Mouse (Mus musculus): ENCODE measurements around the gene Optc. TPM values are rescaled to one million over a fixed set of nuclear protein-coding genes. Genes with fewer than 3 reads are reported as not detected.

The Optc gene
- polyA plus RNA-seq, 1 experiment from 2014 or later: 2.6 TPM

DNA sequence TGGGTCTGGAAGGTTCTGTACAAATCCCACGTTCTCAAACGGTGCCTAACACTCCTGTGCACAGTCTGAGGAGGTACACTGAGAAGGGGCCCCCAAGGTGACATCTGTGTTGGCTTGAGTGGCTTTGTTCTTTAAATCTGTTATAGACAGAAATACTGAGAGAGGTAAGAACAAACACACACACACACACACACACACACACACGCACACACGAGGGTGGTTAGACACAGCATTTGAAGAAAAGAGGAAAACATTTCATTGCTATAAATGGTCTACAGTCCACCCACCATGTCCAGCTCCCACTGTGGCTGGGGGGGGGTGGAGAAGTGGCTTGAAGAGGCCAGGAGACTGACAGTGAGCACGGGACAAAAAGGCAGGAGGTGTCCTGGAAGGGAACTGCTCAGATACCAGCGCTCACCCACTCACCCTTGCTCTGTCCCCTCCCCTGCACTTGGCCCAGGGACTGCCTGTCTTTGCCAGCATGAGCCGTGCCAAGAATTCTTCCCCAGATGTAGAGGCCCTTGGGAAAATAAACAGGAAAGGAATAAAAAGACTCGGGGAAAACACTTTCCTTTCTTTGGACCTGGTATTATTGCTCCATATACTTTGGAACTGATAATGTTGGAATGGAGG, 8.0 kb upstream of the Optc start:
- H3K9ac ChIP-seq: no peak overlapping the region
- H3K27me3 ChIP-seq: peaks cover 13% of the 10 kb centered on the region
- no peaks in the 10 kb centered on the region for H3K9me3 ChIP-seq
- H3K4me2 ChIP-seq: no peak overlapping the region
- H3K4me3 ChIP-seq (replicated peaks): no peak overlapping the region
- no peak overlapping the region for H3K27ac ChIP-seq
- WGBS: 72% methylated on average over 8 of the region's 8 CpGs
- no peak for ATAC-seq (ENCODE audit: low FRiP score)
- no peaks in the 10 kb centered on the region for H3K36me3 ChIP-seq (replicated peaks)
- H3K4me1 ChIP-seq: peaks cover 25% of the 10 kb centered on the region

DNA sequence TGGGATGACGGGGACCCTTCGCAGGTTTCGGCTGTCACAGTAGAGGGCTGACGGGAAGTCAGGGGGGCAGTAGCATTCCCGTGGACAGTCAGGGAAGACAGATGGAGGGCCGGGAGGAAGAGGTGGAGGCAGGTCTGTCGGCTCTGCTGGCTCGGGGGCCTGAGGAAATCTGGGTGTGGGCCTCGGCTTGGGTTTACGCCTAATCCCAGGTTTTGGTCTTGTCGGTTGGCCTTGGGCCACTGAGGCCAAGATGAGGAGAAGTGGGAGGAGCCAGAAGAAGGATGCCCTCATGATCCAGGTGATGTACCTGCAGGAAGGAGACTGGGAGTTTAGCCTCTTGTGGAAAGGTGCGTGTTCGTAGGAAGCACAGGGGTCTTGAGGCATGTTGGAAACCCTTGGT, 7.3 kb upstream of the Optc start:
- no peak for ATAC-seq (ENCODE audit: low FRiP score)
- Histone ChIP-seq H3K9me3 (no peaks in the 10 kb centered on the region), H3K4me2 (no peak overlapping the region), H3K9ac (no peak overlapping the region), H3K36me3 (replicated peaks) (no peaks in the 10 kb centered on the region), H3K4me1 (peaks cover 18% of the 10 kb centered on the region), H3K27me3 (peaks cover 19% of the 10 kb centered on the region), H3K4me3 (replicated peaks) (no peak overlapping the region), H3K27ac (no peak overlapping the region)
- WGBS: 89% methylated on average over 13 of the region's 13 CpGs

DNA sequence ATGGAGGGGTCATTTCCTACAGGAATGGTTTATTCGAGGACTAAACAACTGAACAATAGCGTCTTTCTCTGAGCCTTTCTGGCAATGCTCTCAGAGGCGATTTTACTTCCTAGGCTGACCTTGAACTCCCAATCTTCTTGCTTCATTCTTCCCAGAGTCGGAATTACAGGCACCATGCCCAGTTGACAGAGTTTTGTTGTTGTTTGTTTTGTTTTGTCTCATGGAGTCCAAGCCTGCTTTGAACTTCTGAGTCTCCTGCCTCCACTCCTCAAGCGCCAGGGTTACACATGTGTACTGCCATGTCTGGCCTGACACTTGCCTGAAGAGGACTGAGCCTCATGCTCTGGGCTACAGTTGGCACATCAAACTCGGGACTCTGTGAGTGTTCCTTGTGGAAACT, 5.2 kb upstream of the Optc start:
- H3K27ac ChIP-seq: no peak overlapping the region
- H3K4me2 ChIP-seq: no peak overlapping the region
- H3K4me3 ChIP-seq (replicated peaks): no peak overlapping the region
- no peak overlapping the region for H3K9ac ChIP-seq
- no peaks in the 10 kb centered on the region for H3K36me3 ChIP-seq (replicated peaks)
- ATAC-seq (ENCODE audit: low FRiP score): no peak
- H3K9me3 ChIP-seq: no peaks in the 10 kb centered on the region
- 78% methylated on average over 6 of the region's 6 CpGs for WGBS
- H3K27me3 ChIP-seq: peaks cover 17% of the 10 kb centered on the region
- peaks cover 20% of the 10 kb centered on the region for H3K4me1 ChIP-seq

DNA sequence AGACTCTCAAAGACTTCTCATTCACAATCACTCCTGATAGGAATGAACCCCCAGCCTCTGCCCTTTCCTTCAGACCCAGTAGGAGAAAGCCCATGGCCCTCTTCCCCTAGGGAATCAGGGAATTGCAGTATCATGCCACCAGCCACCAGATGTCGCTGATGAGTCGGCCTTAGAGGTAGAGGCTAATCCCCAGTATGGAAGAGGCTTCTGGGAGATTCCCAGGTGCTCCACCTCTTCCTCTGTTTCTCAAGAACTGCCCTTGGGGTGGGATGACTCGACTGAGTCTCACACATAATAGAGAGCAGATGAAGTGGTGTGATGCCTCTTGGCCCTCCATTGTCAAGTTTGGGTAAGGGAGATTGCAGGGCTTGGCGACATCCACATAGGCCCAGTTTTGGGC, 3.7 kb upstream of the Optc start:
- no peak for ATAC-seq (ENCODE audit: low FRiP score)
- H3K4me1 ChIP-seq: peaks cover 29% of the 10 kb centered on the region
- no peak overlapping the region for H3K9ac ChIP-seq
- H3K4me2 ChIP-seq: no peak overlapping the region
- 22% methylated on average over 4 of the region's 4 CpGs for WGBS
- no peak overlapping the region for H3K4me3 ChIP-seq (replicated peaks)
- peaks cover 19% of the 10 kb centered on the region for H3K27me3 ChIP-seq
- H3K27ac ChIP-seq: no peak overlapping the region
- H3K36me3 ChIP-seq (replicated peaks): no peaks in the 10 kb centered on the region
- H3K9me3 ChIP-seq: no peaks in the 10 kb centered on the region

DNA sequence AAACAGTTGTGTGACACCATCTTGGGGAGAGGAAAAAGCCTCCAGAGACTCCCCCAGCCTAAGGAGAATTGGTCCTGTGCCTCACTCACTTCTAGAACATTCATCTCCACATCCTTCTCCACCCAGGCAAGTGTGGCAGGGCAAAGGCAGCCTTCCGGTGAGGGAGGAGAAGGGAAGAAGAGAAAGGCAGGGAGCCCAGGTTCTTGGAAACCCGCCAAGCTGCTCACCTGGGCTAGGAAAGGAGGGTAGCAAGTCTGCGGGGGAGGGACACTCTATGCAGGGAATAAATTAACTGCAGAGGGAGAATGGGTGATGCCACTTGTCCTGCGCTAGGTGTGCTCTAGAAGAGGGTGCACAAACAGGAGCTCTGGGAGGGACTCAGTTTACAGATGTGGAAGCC, 3.2 kb upstream of the Optc start:
- Histone ChIP-seq H3K4me3 (replicated peaks) (no peak overlapping the region), H3K4me1 (peaks cover 33% of the 10 kb centered on the region), H3K4me2 (no peak overlapping the region), H3K9ac (no peak overlapping the region), H3K9me3 (no peaks in the 10 kb centered on the region), H3K36me3 (replicated peaks) (no peaks in the 10 kb centered on the region), H3K27me3 (peaks cover 23% of the 10 kb centered on the region), H3K27ac (no peak overlapping the region)
- ATAC-seq (ENCODE audit: low FRiP score): no peak
- WGBS: 57% methylated on average over 4 of the region's 4 CpGs

DNA sequence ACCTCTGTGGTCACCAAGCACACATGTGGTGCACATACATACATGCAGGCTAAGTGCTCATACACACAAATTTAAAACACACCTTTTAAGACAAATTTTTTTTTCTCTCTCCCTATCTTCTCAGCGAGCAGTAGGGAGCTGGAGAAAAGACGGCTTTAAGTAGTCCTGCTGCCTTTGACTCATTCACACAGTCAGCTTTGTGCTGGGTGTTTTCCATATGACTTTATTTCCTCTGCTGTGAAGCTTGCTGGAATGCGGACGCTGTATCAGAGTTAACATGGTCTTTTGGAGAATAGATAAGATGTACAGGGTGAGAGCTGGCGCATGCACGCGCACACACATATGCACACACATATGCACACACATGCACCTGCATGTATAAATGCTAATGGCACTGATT, 2.3 kb upstream of the Optc start:
- WGBS: 90% methylated on average over 7 of the region's 7 CpGs
- ATAC-seq (ENCODE audit: low FRiP score): no peak
- H3K4me2 ChIP-seq: no peak overlapping the region
- no peaks in the 10 kb centered on the region for H3K36me3 ChIP-seq (replicated peaks)
- no peak overlapping the region for H3K4me3 ChIP-seq (replicated peaks)
- H3K9ac ChIP-seq: no peak overlapping the region
- H3K9me3 ChIP-seq: no peaks in the 10 kb centered on the region
- H3K27ac ChIP-seq: no peak overlapping the region
- peaks cover 25% of the 10 kb centered on the region for H3K27me3 ChIP-seq
- peaks cover 33% of the 10 kb centered on the region for H3K4me1 ChIP-seq

DNA sequence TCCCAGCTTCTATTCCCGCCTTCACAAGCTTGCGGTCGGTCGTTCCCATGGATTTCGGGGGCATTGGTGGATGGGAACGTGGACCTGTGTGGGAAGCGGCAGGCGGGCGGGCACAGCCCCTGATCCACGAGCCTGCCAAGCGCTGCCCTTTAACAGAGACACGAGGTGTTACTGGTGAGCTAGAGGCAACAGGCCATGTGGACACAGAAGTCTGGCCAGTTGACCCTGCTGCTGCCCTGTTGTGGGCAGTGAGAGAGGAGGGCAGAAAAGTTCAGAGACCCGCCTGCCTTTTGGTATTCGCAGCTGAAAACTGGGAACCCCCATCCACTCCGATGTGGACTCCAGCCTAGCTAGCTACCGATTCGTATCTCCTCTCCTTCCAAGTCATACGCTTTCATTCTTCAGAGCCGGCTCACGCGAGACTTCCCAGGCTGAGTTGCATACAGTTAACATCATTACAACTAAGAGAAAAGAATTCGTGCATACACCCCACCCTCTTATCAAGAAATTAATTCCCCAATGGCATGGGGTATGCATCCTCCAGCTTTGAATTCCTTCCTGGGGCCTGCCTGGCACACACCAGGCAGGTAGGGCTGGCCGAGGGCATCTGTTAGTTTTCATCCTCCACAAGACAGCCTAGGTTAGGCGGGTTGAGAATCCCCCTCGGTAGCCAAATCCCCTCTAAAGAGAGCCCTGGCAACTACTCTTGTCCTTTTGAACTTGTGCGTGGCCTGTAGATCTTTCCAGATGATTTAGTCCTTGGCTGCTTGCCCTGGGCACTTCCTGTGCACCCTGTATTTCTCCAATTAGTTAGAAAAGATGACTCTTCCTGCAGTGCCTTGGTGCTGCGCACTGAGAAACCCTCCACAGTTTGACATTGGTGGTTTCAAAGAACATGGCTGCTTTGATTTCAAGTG, 1.1 kb upstream of the Optc start:
- H3K9me3 ChIP-seq: no peaks in the 10 kb centered on the region
- 17% methylated on average over 27 of the region's 27 CpGs for WGBS
- peak overlapping the region; percentile 39 for H3K4me3 ChIP-seq (replicated peaks)
- peak overlapping the region; percentile 73 for H3K4me2 ChIP-seq
- H3K27ac ChIP-seq: peak overlapping the region; percentile 81
- H3K36me3 ChIP-seq (replicated peaks): no peaks in the 10 kb centered on the region
- H3K9ac ChIP-seq: peak overlapping the region; percentile 53
- H3K4me1 ChIP-seq: peaks cover 33% of the 10 kb centered on the region
- peaks cover 30% of the 10 kb centered on the region for H3K27me3 ChIP-seq
- ATAC-seq (ENCODE audit: low FRiP score): no peak; the same call in none of the 2 replicates

DNA sequence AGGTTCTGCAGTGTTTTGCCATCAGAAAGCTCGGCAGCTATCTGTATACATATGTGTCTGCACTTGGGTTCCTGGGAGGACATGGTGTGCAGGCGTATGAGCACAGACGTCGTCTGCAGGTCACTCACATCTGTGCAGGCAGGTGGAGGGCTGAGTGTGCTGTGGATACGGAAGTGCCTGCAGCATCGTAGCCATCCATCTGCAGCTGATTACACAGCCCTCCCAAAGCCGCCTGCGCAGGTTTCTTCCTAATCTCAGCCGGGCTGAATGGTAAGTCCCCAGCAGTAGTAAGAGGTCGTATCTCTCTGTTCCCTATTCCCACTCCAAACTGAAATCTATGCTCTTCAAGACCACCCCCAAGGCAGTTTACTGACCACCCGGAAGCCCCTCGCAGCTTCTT, 1.4 kb downstream of the Optc start:
- 36% methylated on average over 12 of the region's 12 CpGs for WGBS
- Histone ChIP-seq H3K27me3 (peaks cover 38% of the 10 kb centered on the region), H3K9me3 (no peaks in the 10 kb centered on the region), H3K27ac (no peak overlapping the region), H3K4me3 (replicated peaks) (no peak overlapping the region), H3K9ac (no peak overlapping the region), H3K4me2 (no peak overlapping the region), H3K4me1 (peaks cover 38% of the 10 kb centered on the region), H3K36me3 (replicated peaks) (no peaks in the 10 kb centered on the region)
- ATAC-seq (ENCODE audit: low FRiP score): no peak

DNA sequence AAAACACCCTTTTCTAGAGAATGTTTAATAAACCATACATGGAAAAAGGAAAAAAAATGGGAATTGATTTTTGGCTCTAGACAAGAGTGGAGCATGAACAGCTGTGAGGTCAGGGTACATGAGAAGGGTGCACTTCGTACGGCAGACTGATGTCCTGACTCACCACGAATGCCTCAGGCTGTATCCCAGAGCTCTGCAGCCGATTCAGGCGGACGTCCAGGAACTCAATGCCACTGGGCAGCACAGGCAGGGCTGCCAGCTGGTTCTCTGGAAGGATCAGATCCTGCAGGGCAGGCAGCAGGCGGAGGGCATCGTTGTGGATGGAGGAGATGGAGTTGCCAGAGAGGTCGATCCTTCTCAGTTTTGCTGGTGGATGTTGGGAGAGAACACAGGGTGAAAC, 7.0 kb downstream of the Optc start:
- ATAC-seq (ENCODE audit: low FRiP score): no peak
- Histone ChIP-seq H3K4me2 (no peak overlapping the region), H3K27me3 (peaks cover 22% of the 10 kb centered on the region; the same call in 1 of the 2 replicates), H3K4me3 (replicated peaks) (no peak overlapping the region), H3K4me1 (peaks cover 5% of the 10 kb centered on the region; the same call in 1 of the 2 replicates), H3K36me3 (replicated peaks) (no peaks in the 10 kb centered on the region), H3K27ac (no peak overlapping the region), H3K9ac (no peak overlapping the region), H3K9me3 (no peaks in the 10 kb centered on the region)
- WGBS: 82% methylated on average over 9 of the region's 9 CpGs

DNA sequence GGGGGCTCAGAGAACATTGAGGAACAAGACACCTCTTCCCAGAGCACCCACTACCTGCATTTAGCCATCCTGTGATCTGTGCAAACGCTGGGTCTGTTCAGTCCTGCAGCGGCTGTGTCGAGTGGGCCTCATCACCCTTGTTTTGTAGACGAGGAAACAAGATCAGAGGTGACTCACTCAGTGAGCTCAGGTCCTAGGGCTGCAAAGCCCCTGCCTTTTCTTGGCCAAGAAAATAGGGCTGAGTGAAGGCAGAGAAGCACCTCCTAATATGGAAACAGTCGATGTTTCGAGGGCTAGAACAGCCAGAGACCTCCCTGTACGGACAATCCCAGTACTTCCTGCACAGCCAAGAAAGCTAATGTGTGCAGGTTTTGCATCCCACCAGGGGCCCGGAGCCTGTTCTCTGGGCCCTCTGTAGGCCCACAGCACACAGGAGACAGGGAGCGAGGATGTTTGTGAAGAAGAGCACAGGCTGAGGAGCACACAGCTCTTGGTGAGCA, 8.7 kb downstream of the Optc start:
- H3K9me3 ChIP-seq: no peaks in the 10 kb centered on the region
- peaks cover 19% of the 10 kb centered on the region; the same call in 1 of the 2 replicates for H3K27me3 ChIP-seq
- H3K36me3 ChIP-seq (replicated peaks): no peaks in the 10 kb centered on the region
- no peak overlapping the region for H3K9ac ChIP-seq
- no peak overlapping the region for H3K4me3 ChIP-seq (replicated peaks)
- no peak for ATAC-seq (ENCODE audit: low FRiP score)
- WGBS: 77% methylated on average over 9 of the region's 9 CpGs
- no peak overlapping the region for H3K27ac ChIP-seq
- H3K4me1 ChIP-seq: peaks cover 5% of the 10 kb centered on the region; the same call in 1 of the 2 replicates
- no peak overlapping the region for H3K4me2 ChIP-seq

DNA sequence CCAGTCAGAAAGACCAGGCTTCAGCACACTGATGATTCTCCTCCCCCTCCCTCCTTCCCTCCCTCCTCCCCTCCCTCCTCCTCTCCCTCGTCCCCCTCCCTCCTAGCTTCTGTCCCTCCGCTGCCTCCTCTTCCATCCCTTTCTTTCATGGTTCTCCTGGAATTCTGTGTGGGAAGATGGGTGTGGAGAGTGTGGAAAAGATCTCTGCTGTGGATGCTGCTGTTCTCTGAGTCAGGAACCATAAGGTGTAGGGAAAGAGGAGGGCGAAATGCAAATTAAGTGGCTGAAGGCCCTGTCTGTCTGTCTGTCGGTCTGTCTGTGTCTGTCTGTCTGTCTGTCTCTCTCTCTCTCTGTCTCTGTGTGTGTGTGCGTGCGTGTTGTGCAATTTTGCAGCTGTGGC, 10.5 kb downstream of the Optc start:
- Histone ChIP-seq H3K27ac (no peak overlapping the region), H3K4me3 (replicated peaks) (no peak overlapping the region), H3K4me2 (no peak overlapping the region), H3K27me3 (peaks cover 15% of the 10 kb centered on the region; the same call in 1 of the 2 replicates), H3K9me3 (no peaks in the 10 kb centered on the region), H3K9ac (no peak overlapping the region), H3K36me3 (replicated peaks) (no peaks in the 10 kb centered on the region), H3K4me1 (peaks cover 10% of the 10 kb centered on the region; the same call in 1 of the 2 replicates)
- 75% methylated on average over 6 of the region's 6 CpGs for WGBS
- ATAC-seq (ENCODE audit: low FRiP score): no peak

DNA sequence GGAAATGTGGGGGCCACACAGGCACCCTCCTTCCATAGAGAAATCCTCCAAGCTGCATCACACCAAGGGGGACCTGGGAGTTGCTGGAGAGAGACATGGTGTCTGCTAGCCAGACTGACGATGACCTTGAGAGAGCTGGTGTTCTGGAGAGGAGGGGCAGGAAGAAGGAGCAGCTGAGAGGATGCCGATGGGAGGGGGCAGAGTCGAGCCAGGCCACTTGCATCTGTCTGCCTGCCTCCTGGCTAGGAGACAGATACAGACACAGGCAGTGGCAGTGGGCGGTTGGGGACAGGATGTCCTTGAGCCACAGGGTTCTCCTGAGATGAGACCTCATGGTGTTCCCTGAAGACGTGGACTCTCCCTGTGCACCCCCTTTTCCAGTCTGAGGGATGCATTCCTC, 16.3 kb downstream of the Optc start:
- Histone ChIP-seq H3K9ac (no peak overlapping the region), H3K4me1 (peaks cover 61% of the 10 kb centered on the region), H3K9me3 (no peaks in the 10 kb centered on the region), H3K27ac (no peak overlapping the region), H3K36me3 (replicated peaks) (no peaks in the 10 kb centered on the region), H3K27me3 (peaks cover 22% of the 10 kb centered on the region), H3K4me3 (replicated peaks) (no peak overlapping the region), H3K4me2 (no peak overlapping the region)
- WGBS: 45% methylated on average over 5 of the region's 5 CpGs
- no peak for ATAC-seq (ENCODE audit: low FRiP score)

Measured in forebrain, embryonic 12.5 days (tissue).